Mouse (Mus musculus): ENCODE data around the gene Galp.

DNA sequence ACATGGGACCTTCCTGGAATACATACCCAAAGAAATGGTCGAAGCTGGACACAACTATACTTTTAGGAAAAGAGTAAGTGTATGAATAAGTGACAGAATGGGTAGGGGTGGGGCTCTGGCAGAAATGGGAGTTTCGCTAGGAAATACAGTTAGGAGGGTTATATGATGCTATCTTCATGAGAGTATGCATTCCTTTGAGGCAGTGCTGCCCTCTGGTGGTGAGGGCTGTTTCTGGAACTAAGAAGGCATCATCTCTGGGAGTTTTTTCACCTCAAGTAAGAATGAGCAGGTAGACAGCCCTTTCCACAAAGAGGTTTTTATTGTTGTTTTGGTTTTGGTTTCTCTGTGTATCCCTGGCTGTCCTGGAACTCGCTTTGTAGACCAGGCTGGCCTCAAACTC, 5.5 kb upstream of the Galp start:
- TF ChIP-seq POLR2A (IDR thresholded peaks at IDR 0.05; ENCODE audit: insufficient read length, low read depth), result no peak
- no peak for TF ChIP-seq USF1 (IDR thresholded peaks at IDR 0.05; ENCODE audit: low read depth)
- TF ChIP-seq MAX (IDR thresholded peaks at IDR 0.05; ENCODE audit: low read depth), result no peak
- TF ChIP-seq MYOG (IDR thresholded peaks at IDR 0.05; ENCODE audit: control insufficient read depth in 1 of 3, insufficient read depth in 1 of 3, insufficient read length in 2 of 3, low read depth in 2 of 3), result no peak
- TF ChIP-seq MYOD1 (IDR thresholded peaks at IDR 0.05; ENCODE audit: control insufficient read depth in 1 of 3, insufficient read length in 2 of 3, low read depth in 2 of 3), result no peak
- TF ChIP-seq TCF12 (IDR thresholded peaks at IDR 0.05; ENCODE audit: insufficient read depth, poor library complexity, severe bottlenecking), result no peak
- TF ChIP-seq POLR2AphosphoS2 (IDR thresholded peaks at IDR 0.05; ENCODE audit: insufficient read length, low read depth), result no peak
- TF ChIP-seq CEBPB (IDR thresholded peaks at IDR 0.05; ENCODE audit: insufficient read depth, poor library complexity, severe bottlenecking), result no peak
- TF ChIP-seq TCF3 (IDR thresholded peaks at IDR 0.05; ENCODE audit: insufficient read length, low read depth), result no peak
- no peak for TF ChIP-seq E2F4 (IDR thresholded peaks at IDR 0.05; ENCODE audit: insufficient read depth)
- TF ChIP-seq REST (IDR thresholded peaks at IDR 0.05; ENCODE audit: insufficient read depth, insufficient read length), result no peak
- no peak for TF ChIP-seq SRF (IDR thresholded peaks at IDR 0.05; ENCODE audit: control insufficient read depth, insufficient read length, low read depth)
